Mouse (Mus musculus) neural tube, embryonic 14.5 days (tissue): ENCODE results near the gene Pfkfb3. TPM values are rescaled to one million over a fixed set of nuclear protein-coding genes. Genes with fewer than 3 reads are reported as not detected.

ENCODE experiments used
- ATAC-seq: fragments of 200-750 bp; cut with Nextera tagmentation; 2 replicates; pipeline ENCODE4 v1.8.0; 2017; ENCODE audit warnings: low read depth, mild to moderate bottlenecking, moderate TSS enrichment, moderate library complexity
- H3K27ac ChIP-seq: fragments of 300-500 bp; sonication (generic); 2 replicates; pipeline ENCODE4 v1.5.1; 2014; ENCODE audit warnings: low read depth, mild to moderate bottlenecking, control low read depth, low read length, moderate library complexity, mixed read lengths
- H3K27me3 ChIP-seq: fragments of 300-500 bp; sonication (generic); 2 replicates; pipeline ENCODE4 v1.6.1; 2014; ENCODE audit warnings: low read length; ENCODE audit not compliant: control insufficient read depth, insufficient read depth
- H3K36me3 ChIP-seq: fragments of 300-500 bp; sonication (generic); 2 replicates; pipeline ENCODE4 v1.6.1; 2014; ENCODE audit warnings: low read length, mixed read lengths; ENCODE audit not compliant: control insufficient read depth, insufficient read depth
- H3K4me1 ChIP-seq: fragments of 300-500 bp; sonication (generic); 2 replicates; pipeline ENCODE4 v1.6.1; 2014; ENCODE audit warnings: low read length; ENCODE audit not compliant: control insufficient read depth, insufficient read depth
- H3K4me2 ChIP-seq: fragments of 300-500 bp; sonication (generic); 2 replicates; pipeline ENCODE4 v1.6.1; 2014; ENCODE audit warnings: mild to moderate bottlenecking, low read depth, low read length, control low read depth
- H3K4me3 ChIP-seq: fragments of 300-500 bp; sonication (generic); 2 replicates; pipeline ENCODE4 v1.5.1; 2014; ENCODE audit warnings: low read depth, low read length, control low read depth, mixed read lengths
- H3K9ac ChIP-seq: fragments of 300-500 bp; sonication (generic); replicated peaks from 2 replicates; pipeline ENCODE4 v1.6.1; 2014; ENCODE audit warnings: low read depth, mild to moderate bottlenecking, control low read depth, low read length, mixed read lengths
- H3K9me3 ChIP-seq: fragments of 300-500 bp; sonication (generic); 2 replicates; pipeline ENCODE4 v1.6.1; 2016; ENCODE audit warnings: low read length; ENCODE audit not compliant: control insufficient read depth
- WGBS: fragments of 180-500 bp; shearing (Covaris S2); extraction: QIAGEN DNeasy Blood & Tissue Kit; methylation state at CpG from one replicate; pipeline ENCODE4 v1.1.7; 2014; 5-methylcytosine and 5-hydroxymethylcytosine counted together
- polyA plus RNA-seq: library from polyadenylated mRNA; unstranded; fragments of >200 nt; fragmentation: Nextera tagmentation; extraction: Ambion mirVana; gene quantifications from 2 replicates; pipeline ENCODE4 v1.2.1, GENCODE M21; 2014

The Pfkfb3 gene
- polyA plus RNA-seq, 1 experiment from 2014 or later = 38.0 TPM

- Histone ChIP-seq H3K36me3 (peaks cover 82% of the 10 kb centered on the region), H3K9me3 (no peaks in the 10 kb centered on the region), H3K9ac (no peak overlapping the region), H3K27ac (no peak overlapping the region), H3K4me2 (no peak overlapping the region), H3K27me3 (no peaks in the 10 kb centered on the region), H3K4me1 (no peaks in the 10 kb centered on the region), H3K4me3 (no peak overlapping the region)
- WGBS = 95% methylated on average over 7 of the region's 7 CpGs
- ATAC-seq = no peak
Measured at GRCm38 (mm10) chr2:11482364-11482763, 71.5 kb downstream of the Pfkfb3 start.

- H3K4me2 ChIP-seq = no peak overlapping the region
- H3K27me3 ChIP-seq = no peaks in the 10 kb centered on the region
- no peak for ATAC-seq
- no peaks in the 10 kb centered on the region for H3K9me3 ChIP-seq
- H3K4me3 ChIP-seq = no peak overlapping the region
- H3K36me3 ChIP-seq = peaks cover 82% of the 10 kb centered on the region
- no peak overlapping the region for H3K27ac ChIP-seq
- no peaks in the 10 kb centered on the region for H3K4me1 ChIP-seq
- WGBS = 92% methylated on average over 2 of the region's 2 CpGs
- H3K9ac ChIP-seq = no peak overlapping the region
Measured at GRCm38 (mm10) chr2:11478960-11479359, 74.9 kb downstream of the Pfkfb3 start.

- Histone ChIP-seq H3K9ac (no peak overlapping the region), H3K4me3 (no peak overlapping the region), H3K9me3 (no peaks in the 10 kb centered on the region), H3K4me2 (no peak overlapping the region), H3K27ac (no peak overlapping the region), H3K36me3 (peaks cover 64% of the 10 kb centered on the region), H3K27me3 (no peaks in the 10 kb centered on the region), H3K4me1 (no peaks in the 10 kb centered on the region)
- 80% methylated on average over 7 of the region's 7 CpGs for WGBS
- no peak for ATAC-seq
Measured at GRCm38 (mm10) chr2:11475316-11475715, 78.6 kb downstream of the Pfkfb3 start.

GRCm38 (mm10) chr2:11464661-11465099 is 89.2 kb downstream of the Pfkfb3 start:
- H3K36me3 ChIP-seq = no peaks in the 10 kb centered on the region; the same call in 1 of the 2 replicates
- peak; percentile 94 for ATAC-seq
- no peaks in the 10 kb centered on the region for H3K4me1 ChIP-seq
- no peak overlapping the region for H3K4me2 ChIP-seq
- 18% methylated on average over 3 of the region's 3 CpGs for WGBS
- no peaks in the 10 kb centered on the region for H3K27me3 ChIP-seq
- H3K9me3 ChIP-seq = no peaks in the 10 kb centered on the region
- H3K9ac ChIP-seq = no peak overlapping the region
- no peak overlapping the region for H3K27ac ChIP-seq
- no peak overlapping the region for H3K4me3 ChIP-seq

- H3K4me1 ChIP-seq = no peaks in the 10 kb centered on the region
- no peaks in the 10 kb centered on the region for H3K36me3 ChIP-seq
- no peak overlapping the region for H3K9ac ChIP-seq
- H3K4me3 ChIP-seq = no peak overlapping the region
- H3K27ac ChIP-seq = no peak overlapping the region
- 80% methylated on average over 3 of the region's 3 CpGs for WGBS
- no peak for ATAC-seq
- no peaks in the 10 kb centered on the region for H3K27me3 ChIP-seq
- no peaks in the 10 kb centered on the region for H3K9me3 ChIP-seq
- no peak overlapping the region for H3K4me2 ChIP-seq
Measured at GRCm38 (mm10) chr2:11460976-11461375, 92.9 kb downstream of the Pfkfb3 start.

GRCm38 (mm10) chr2:11458494-11458893 is 95.4 kb downstream of the Pfkfb3 start:
- Histone ChIP-seq H3K4me2 (no peak overlapping the region), H3K27ac (no peak overlapping the region), H3K4me1 (no peaks in the 10 kb centered on the region), H3K9me3 (no peaks in the 10 kb centered on the region), H3K27me3 (no peaks in the 10 kb centered on the region), H3K9ac (no peak overlapping the region), H3K36me3 (no peaks in the 10 kb centered on the region), H3K4me3 (no peak overlapping the region)
- no peak for ATAC-seq
- WGBS = 85% methylated on average over 1 of the region's 1 CpGs

GRCm38 (mm10) chr2:11457904-11458303 is 96.0 kb downstream of the Pfkfb3 start:
- Histone ChIP-seq H3K9me3 (no peaks in the 10 kb centered on the region), H3K4me1 (no peaks in the 10 kb centered on the region), H3K4me2 (no peak overlapping the region), H3K36me3 (no peaks in the 10 kb centered on the region), H3K4me3 (no peak overlapping the region), H3K27me3 (no peaks in the 10 kb centered on the region), H3K27ac (no peak overlapping the region), H3K9ac (no peak overlapping the region)
- ATAC-seq = no peak
- 77% methylated on average over 7 of the region's 7 CpGs for WGBS

- ATAC-seq = no peak
- Histone ChIP-seq H3K27me3 (no peaks in the 10 kb centered on the region), H3K36me3 (no peaks in the 10 kb centered on the region), H3K4me1 (no peaks in the 10 kb centered on the region), H3K27ac (no peak overlapping the region), H3K4me2 (no peak overlapping the region), H3K9ac (no peak overlapping the region), H3K4me3 (no peak overlapping the region), H3K9me3 (no peaks in the 10 kb centered on the region)
- 51% methylated on average over 3 of the region's 3 CpGs for whole genome bisulfite sequencing
Measured at GRCm38 (mm10) chr2:11448711-11449110, 105.2 kb downstream of the Pfkfb3 start.

- 56% methylated on average over 2 of the region's 2 CpGs for WGBS
- no peaks in the 10 kb centered on the region for H3K9me3 ChIP-seq
- no peak overlapping the region for H3K9ac ChIP-seq
- H3K4me1 ChIP-seq = no peaks in the 10 kb centered on the region
- H3K4me3 ChIP-seq = no peak overlapping the region
- no peak overlapping the region for H3K4me2 ChIP-seq
- no peak for ATAC-seq
- H3K27ac ChIP-seq = no peak overlapping the region
- no peaks in the 10 kb centered on the region for H3K36me3 ChIP-seq
- no peaks in the 10 kb centered on the region for H3K27me3 ChIP-seq
Measured at GRCm38 (mm10) chr2:11447865-11448264, 106.0 kb downstream of the Pfkfb3 start.

GRCm38 (mm10) chr2:11445722-11446121 is 108.2 kb downstream of the Pfkfb3 start:
- ATAC-seq = no peak
- H3K36me3 ChIP-seq = no peaks in the 10 kb centered on the region
- 83% methylated on average over 3 of the region's 3 CpGs for WGBS
- no peak overlapping the region for H3K4me2 ChIP-seq
- H3K9me3 ChIP-seq = no peaks in the 10 kb centered on the region
- H3K4me3 ChIP-seq = no peak overlapping the region
- H3K27me3 ChIP-seq = no peaks in the 10 kb centered on the region
- no peak overlapping the region for H3K9ac ChIP-seq
- H3K4me1 ChIP-seq = no peaks in the 10 kb centered on the region
- H3K27ac ChIP-seq = no peak overlapping the region
